Mouse (Mus musculus): ENCODE results near the gene Glb1. TPM values are rescaled to one million over a fixed set of nuclear protein-coding genes. Genes with fewer than 3 reads are reported as not detected.
A peak's percentile ranks its signal among the peaks of the same experiment; 100 is the strongest.
"Not testable (repeated sequence)": the region's sequence is repeated elsewhere in the genome, so short reads cannot be mapped to it uniquely, and the experiment has no call there.

Gene Glb1
- polyA plus RNA-seq, 1 experiment from 2014 or later: 59.8 TPM

- H3K27ac ChIP-seq: no peak overlapping the region
- H3K9ac ChIP-seq: no peak overlapping the region
- no peaks in the 10 kb centered on the region for H3K27me3 ChIP-seq (replicated peaks)
- WGBS: 88% methylated on average over 9 of the region's 9 CpGs
- H3K9me3 ChIP-seq: peaks cover 6% of the 10 kb centered on the region; the same call in 1 of the 2 replicates
- H3K4me2 ChIP-seq: no peak overlapping the region
- H3K36me3 ChIP-seq: peaks cover 31% of the 10 kb centered on the region
- H3K4me3 ChIP-seq (replicated peaks): no peak overlapping the region
- no peaks in the 10 kb centered on the region for H3K4me1 ChIP-seq
- ATAC-seq (ENCODE audit: insufficient read depth, low FRiP score, low read depth): no peak
These were observed 108.9 kb downstream of the Glb1 start for GRCm38 (mm10) chr9:114509785-114510184.

DNA sequence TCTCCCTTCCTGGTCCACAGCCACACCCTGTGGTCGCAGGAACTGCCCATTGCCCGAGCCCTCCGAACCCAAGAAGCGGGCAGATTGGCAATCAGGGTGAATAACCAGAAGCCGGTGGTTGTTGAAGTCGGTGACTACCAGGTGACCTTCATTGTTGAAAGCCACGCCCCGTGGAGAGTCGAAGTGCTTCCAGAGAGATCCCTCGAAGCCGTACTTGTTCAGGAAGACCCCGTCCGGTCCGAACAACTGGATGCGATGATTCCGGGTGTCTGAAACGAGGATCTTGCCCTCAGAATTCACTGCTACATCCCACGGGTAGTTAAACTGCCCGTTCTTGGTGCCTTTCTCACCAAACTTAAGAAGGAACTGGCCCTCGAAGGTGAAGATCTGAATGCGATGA, 112.0 kb downstream of the Glb1 start:
- ATAC-seq (ENCODE audit: insufficient read depth, low FRiP score, low read depth): no peak
- Histone ChIP-seq H3K4me1 (no peaks in the 10 kb centered on the region), H3K4me2 (no peak overlapping the region), H3K4me3 (replicated peaks) (no peak overlapping the region), H3K9me3 (peaks cover 6% of the 10 kb centered on the region; the same call in 1 of the 2 replicates), H3K36me3 (peaks cover 31% of the 10 kb centered on the region), H3K27ac (no peak overlapping the region), H3K9ac (no peak overlapping the region), H3K27me3 (replicated peaks) (no peaks in the 10 kb centered on the region)
- 97% methylated on average over 21 of the region's 21 CpGs for WGBS

DNA sequence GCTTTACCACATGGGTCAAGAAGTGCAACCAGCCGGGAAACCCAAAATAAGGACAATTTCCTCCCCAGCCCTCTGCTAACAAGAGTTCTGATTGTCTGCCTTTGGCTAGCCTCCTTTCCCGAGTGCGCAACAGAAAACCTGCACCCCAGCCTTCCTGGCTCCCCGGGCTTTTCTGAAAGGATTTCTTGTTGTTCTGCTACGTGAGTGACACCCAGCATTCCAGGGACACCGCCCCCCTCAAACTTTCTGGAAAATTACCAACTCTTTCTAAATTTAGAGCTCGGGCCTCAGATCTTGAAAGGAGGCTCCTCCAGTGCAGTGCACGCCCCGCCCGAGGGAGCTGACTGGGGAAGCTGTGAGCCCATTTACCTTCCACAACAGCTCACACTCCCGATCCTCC, 114.5 kb downstream of the Glb1 start, which contains the start of gene C130032M10Rik:
Gene C130032M10Rik (plus strand): TSS at position 334 of the 400 bp plus-strand sequence.
- no peak for ATAC-seq (ENCODE audit: insufficient read depth, low FRiP score, low read depth)
- H3K4me3 ChIP-seq (replicated peaks): no peak within 1 kb of the TSS
- no peaks in the 10 kb centered on the region for H3K4me1 ChIP-seq
- peaks cover 31% of the 10 kb centered on the region for H3K36me3 ChIP-seq
- H3K27me3 ChIP-seq (replicated peaks): no peaks in the 10 kb centered on the region
- no peak within 1 kb of the TSS for H3K9ac ChIP-seq
- no peak within 1 kb of the TSS for H3K27ac ChIP-seq
- H3K4me2 ChIP-seq: no peak within 1 kb of the TSS
- 53% methylated on average over 11 of the region's 11 CpGs for WGBS
- H3K9me3 ChIP-seq: peaks cover 6% of the 10 kb centered on the region; the same call in 1 of the 2 replicates

DNA sequence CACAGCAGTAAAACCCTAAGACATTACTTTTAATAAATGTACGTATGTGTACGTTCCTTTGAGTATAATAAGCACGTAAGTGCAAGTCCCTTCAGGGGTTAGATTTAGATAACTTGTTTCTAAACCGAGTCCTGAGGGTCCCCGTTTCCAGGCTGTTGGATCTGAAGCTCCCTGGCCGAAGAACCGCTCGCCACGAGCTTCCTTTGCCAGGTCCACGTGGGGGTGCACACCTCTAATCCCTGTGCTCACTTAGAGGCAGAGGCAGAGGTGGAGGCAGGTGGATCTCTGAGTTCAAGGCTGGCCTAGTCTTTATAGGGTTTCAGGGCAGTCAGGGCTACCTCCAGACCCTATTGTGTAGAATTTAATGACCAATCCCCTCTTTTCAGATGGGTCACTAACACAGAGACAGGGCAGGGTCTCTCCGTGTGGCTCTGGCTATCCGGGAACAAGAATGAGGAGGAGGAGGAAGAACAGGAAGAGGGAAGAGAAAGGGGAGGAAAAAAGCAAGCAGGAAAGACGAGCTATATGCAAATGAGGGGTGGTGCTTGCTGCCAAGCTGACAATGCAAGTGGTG, 117.1 kb downstream of the Glb1 start:
- H3K4me2 ChIP-seq: no peak overlapping the region
- no peak overlapping the region for H3K9ac ChIP-seq
- no peaks in the 10 kb centered on the region for H3K27me3 ChIP-seq (replicated peaks)
- ATAC-seq (ENCODE audit: insufficient read depth, low FRiP score, low read depth): no peak
- H3K4me3 ChIP-seq (replicated peaks): no peak overlapping the region
- peaks cover under 1% of the 10 kb centered on the region; the same call in 1 of the 2 replicates for H3K9me3 ChIP-seq
- H3K4me1 ChIP-seq: no peaks in the 10 kb centered on the region
- H3K27ac ChIP-seq: no peak overlapping the region
- H3K36me3 ChIP-seq: peaks cover 12% of the 10 kb centered on the region
- 76% methylated on average over 13 of the region's 13 CpGs for WGBS

GRCm38 (mm10) chr9:114518812-114519477, 118.1 kb downstream of the Glb1 start:
- WGBS: 61% methylated on average over 9 of the region's 9 CpGs

GRCm38 (mm10) chr9:114520529-114520928, 119.7 kb downstream of the Glb1 start:
- not testable (repeated sequence) for H3K36me3 ChIP-seq; H3K4me2 ChIP-seq; H3K27ac ChIP-seq; H3K4me3 ChIP-seq (replicated peaks); H3K9ac ChIP-seq; H3K4me1 ChIP-seq; H3K27me3 ChIP-seq (replicated peaks); ATAC-seq (ENCODE audit: insufficient read depth, low FRiP score, low read depth); H3K9me3 ChIP-seq
- WGBS: 60% methylated on average over 4 of the region's 4 CpGs

More at GRCm38 (mm10) chr9:114518812-114519477, 118.1 kb downstream of the Glb1 start:
- Histone ChIP-seq H3K27ac (no peak overlapping the region), H3K4me2 (no peak overlapping the region), H3K4me3 (replicated peaks) (no peak overlapping the region), H3K4me1 (no peaks in the 10 kb centered on the region), H3K9ac (no peak overlapping the region), H3K36me3 (peaks cover 2% of the 10 kb centered on the region), H3K9me3 (no peaks in the 10 kb centered on the region), H3K27me3 (replicated peaks) (no peaks in the 10 kb centered on the region)
- no peak for ATAC-seq (ENCODE audit: insufficient read depth, low FRiP score, low read depth)

- H3K4me2 ChIP-seq: no peak overlapping the region
- H3K4me3 ChIP-seq (replicated peaks): no peak overlapping the region
- 59% methylated on average over 5 of the region's 5 CpGs for WGBS
- no peak for ATAC-seq (ENCODE audit: insufficient read depth, low FRiP score, low read depth)
- no peak overlapping the region for H3K9ac ChIP-seq
- no peaks in the 10 kb centered on the region for H3K9me3 ChIP-seq
- H3K27ac ChIP-seq: no peak overlapping the region
- peaks cover 14% of the 10 kb centered on the region for H3K4me1 ChIP-seq
- H3K27me3 ChIP-seq (replicated peaks): no peaks in the 10 kb centered on the region
- H3K36me3 ChIP-seq: no peaks in the 10 kb centered on the region
These were observed 121.2 kb downstream of the Glb1 start for GRCm38 (mm10) chr9:114522041-114522440.

DNA sequence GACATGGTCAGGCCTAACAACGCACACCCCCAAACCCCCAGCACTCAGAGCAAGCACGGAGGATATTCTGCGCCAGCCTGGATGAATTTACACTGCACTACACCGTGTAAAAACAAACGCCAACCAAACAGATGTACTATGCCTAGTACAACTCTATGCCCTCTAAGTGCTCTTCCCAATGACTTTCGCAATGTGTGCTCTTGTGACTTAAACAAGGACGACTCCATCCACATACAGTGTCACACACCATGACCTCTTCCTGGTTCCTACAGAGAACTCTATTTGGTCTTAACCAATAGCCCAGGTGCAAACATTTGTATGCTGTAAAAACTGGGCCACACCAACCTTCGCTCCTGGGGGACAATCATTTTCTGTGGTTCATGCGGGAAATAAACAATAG, 121.6 kb downstream of the Glb1 start:
- Histone ChIP-seq H3K9me3 (no peaks in the 10 kb centered on the region), H3K27me3 (replicated peaks) (no peaks in the 10 kb centered on the region), H3K27ac (no peak overlapping the region), H3K36me3 (no peaks in the 10 kb centered on the region), H3K4me3 (replicated peaks) (no peak overlapping the region), H3K4me1 (peaks cover 16% of the 10 kb centered on the region), H3K4me2 (no peak overlapping the region), H3K9ac (no peak overlapping the region)
- ATAC-seq (ENCODE audit: insufficient read depth, low FRiP score, low read depth): 0 out of 2 replicates have a peak, but pooled peaks have one; percentile 20
- WGBS: 81% methylated on average over 9 of the region's 9 CpGs

Other genes starting within 250 kb of the Glb1 start
- not detected in 2 replicates for gene Bcl2a1c, start 70.9 kb upstream of the Glb1 start, polyA plus RNA-seq (2015; fragmentation: Nextera tagmentation; extraction: Ambion mirVana)
- gene Crtap, start 10.4 kb upstream of the Glb1 start, polyA plus RNA-seq (2015; fragmentation: Nextera tagmentation; extraction: Ambion mirVana): 124 and 147 TPM in 2 replicates
- 9.9 and 11.1 TPM in 2 replicates for gene Tmppe, start within 50 bp of the Glb1 start, polyA plus RNA-seq (2015; fragmentation: Nextera tagmentation; extraction: Ambion mirVana)
- gene Ccr4, start 103.8 kb downstream of the Glb1 start, polyA plus RNA-seq (2015; fragmentation: Nextera tagmentation; extraction: Ambion mirVana): 0.04 TPM in 1 of 2 replicates, not detected in the other
- gene C130032M10Rik, start 114.6 kb downstream of the Glb1 start, polyA plus RNA-seq (2015; fragmentation: Nextera tagmentation; extraction: Ambion mirVana): 0.19 and 0.64 TPM in 2 replicates
- gene Trim71, start 163.3 kb downstream of the Glb1 start, polyA plus RNA-seq (2015; fragmentation: Nextera tagmentation; extraction: Ambion mirVana): 2.0 and 2.2 TPM in 2 replicates
- gene Cnot10, start 239.1 kb downstream of the Glb1 start, polyA plus RNA-seq (2015; fragmentation: Nextera tagmentation; extraction: Ambion mirVana): 51.2 and 60.1 TPM in 2 replicates

Measured in stomach, embryonic 15.5 days (tissue).